Mouse (Mus musculus) neural tube, embryonic 15.5 days (tissue): ENCODE data around the gene Msrb3. TPM values are rescaled to one million over a fixed set of nuclear protein-coding genes. Genes with fewer than 3 reads are reported as not detected.

Experiments used
- ATAC-seq: fragments of 200-750 bp; cut with Nextera tagmentation; 2 replicates; pipeline ENCODE4 v1.8.0; 2017; ENCODE audit warnings: mild to moderate bottlenecking, moderate TSS enrichment, moderate library complexity; ENCODE audit not compliant: low FRiP score
- H3K27ac ChIP-seq: fragments of 300-500 bp; sonication (generic); replicated peaks from 2 replicates; pipeline ENCODE4 v1.5.1; 2015; ENCODE audit warnings: mild to moderate bottlenecking, inconsistent platforms
- H3K27me3 ChIP-seq: fragments of 300-500 bp; sonication (generic); replicated peaks from 2 replicates; pipeline ENCODE4 v1.6.1; 2015; ENCODE audit warnings: inconsistent platforms
- H3K36me3 ChIP-seq: fragments of 300-500 bp; sonication (generic); 2 replicates; pipeline ENCODE4 v1.6.1; 2015; ENCODE audit warnings: inconsistent platforms
- H3K4me1 ChIP-seq: fragments of 300-500 bp; sonication (generic); 2 replicates; pipeline ENCODE4 v1.6.1; 2015; ENCODE audit warnings: inconsistent platforms
- H3K4me2 ChIP-seq: fragments of 300-500 bp; sonication (generic); 2 replicates; pipeline ENCODE4 v1.6.1; 2015; ENCODE audit warnings: inconsistent platforms, mild to moderate bottlenecking, moderate library complexity
- H3K4me3 ChIP-seq: fragments of 300-500 bp; sonication (generic); replicated peaks from 2 replicates; pipeline ENCODE4 v1.5.1; 2015; ENCODE audit warnings: mild to moderate bottlenecking, inconsistent platforms
- H3K9ac ChIP-seq: fragments of 300-500 bp; sonication (generic); replicated peaks from 2 replicates; pipeline ENCODE4 v1.6.1; 2015; ENCODE audit warnings: mild to moderate bottlenecking, inconsistent platforms
- H3K9me3 ChIP-seq: fragments of 300-500 bp; sonication (generic); replicated peaks from 2 replicates; pipeline ENCODE4 v1.6.1; 2016; ENCODE audit warnings: inconsistent platforms
- WGBS: fragments of 180-500 bp; shearing (Covaris S2); methylation state at CpG from one replicate; pipeline ENCODE4 v1.1.7; 2015; ENCODE audit warnings: mixed read lengths; 5-methylcytosine and 5-hydroxymethylcytosine counted together
- polyA plus RNA-seq: library from polyadenylated mRNA; unstranded; fragments of >200 nt; fragmentation: Nextera tagmentation; extraction: Ambion mirVana; gene quantifications from 2 replicates; pipeline ENCODE4 v1.2.1, GENCODE M21; 2015

Gene Msrb3
- polyA plus RNA-seq, 1 experiment from 2014 or later = 1.2 TPM

DNA sequence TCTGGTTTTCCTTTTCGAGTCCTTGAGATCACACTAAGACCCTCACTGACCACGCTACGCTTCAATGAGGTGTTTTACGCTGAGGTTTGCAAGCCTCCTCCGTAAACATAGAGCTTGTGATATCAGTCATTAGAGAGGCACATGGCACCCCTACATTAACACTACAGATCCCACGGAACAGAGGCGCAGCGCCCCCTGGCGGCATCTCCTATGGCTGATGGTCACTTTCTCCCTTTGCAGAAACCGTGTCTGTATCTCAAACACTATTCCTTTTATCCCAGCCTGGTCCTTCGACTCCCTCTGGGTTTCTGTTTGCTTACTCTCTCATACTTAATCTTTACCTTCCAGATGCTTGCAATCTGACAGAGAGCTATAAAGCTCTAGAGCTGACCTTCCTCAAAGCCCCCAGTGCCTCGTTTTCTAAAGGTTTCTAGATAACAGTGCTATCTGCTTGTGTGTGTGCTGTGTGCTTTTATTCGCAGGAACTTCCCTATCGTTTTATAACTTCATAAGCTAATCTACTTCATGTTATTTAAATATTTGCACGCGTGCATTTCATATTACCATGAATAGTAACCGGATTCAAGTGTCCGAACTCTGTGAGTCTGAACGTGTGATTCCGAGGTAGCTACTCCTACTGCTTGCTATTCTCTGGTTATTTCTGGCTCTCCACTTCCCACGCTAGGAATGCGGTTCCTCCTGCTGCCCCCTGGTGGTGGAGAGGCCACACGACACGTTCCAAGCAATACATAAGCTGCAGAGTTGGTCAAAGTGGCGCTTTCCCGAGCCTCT, 23.0 kb downstream of the Msrb3 start:
- Histone ChIP-seq H3K36me3 (no peaks in the 10 kb centered on the region), H3K4me1 (peaks cover 17% of the 10 kb centered on the region), H3K4me2 (peak overlapping the region; percentile 37), H3K4me3 (no peak overlapping the region), H3K27me3 (no peaks in the 10 kb centered on the region), H3K27ac (no peak overlapping the region), H3K9me3 (no peaks in the 10 kb centered on the region), H3K9ac (no peak overlapping the region)
- WGBS = 21% methylated on average over 26 of the region's 26 CpGs
- ATAC-seq = peak; percentile 74; the same call in 1 of the 2 replicates

DNA sequence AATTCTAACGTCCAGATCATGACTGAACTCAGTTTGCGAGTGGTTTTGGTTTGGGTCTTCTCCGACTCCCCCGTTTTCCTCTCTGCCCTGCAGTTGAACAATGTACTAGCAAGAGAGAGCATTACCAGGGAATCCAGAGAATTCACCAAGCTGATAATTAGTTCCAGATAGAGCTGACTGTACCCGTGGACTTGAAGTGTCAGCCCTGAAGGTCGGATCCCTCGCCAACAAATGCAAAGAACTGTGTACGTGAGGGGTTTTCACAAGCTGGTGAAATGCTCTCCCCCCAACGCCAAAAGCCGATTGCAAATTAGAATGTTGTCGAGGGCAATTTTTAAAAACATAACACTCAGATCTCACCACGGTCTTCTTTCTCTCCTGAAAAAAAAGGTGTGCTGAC, 24.6 kb downstream of the Msrb3 start:
- Histone ChIP-seq H3K4me3 (no peak overlapping the region), H3K27ac (no peak overlapping the region), H3K9ac (no peak overlapping the region), H3K4me2 (no peak overlapping the region), H3K9me3 (no peaks in the 10 kb centered on the region), H3K36me3 (no peaks in the 10 kb centered on the region), H3K27me3 (no peaks in the 10 kb centered on the region), H3K4me1 (peaks cover 17% of the 10 kb centered on the region)
- 78% methylated on average over 12 of the region's 12 CpGs for WGBS
- ATAC-seq = no peak

DNA sequence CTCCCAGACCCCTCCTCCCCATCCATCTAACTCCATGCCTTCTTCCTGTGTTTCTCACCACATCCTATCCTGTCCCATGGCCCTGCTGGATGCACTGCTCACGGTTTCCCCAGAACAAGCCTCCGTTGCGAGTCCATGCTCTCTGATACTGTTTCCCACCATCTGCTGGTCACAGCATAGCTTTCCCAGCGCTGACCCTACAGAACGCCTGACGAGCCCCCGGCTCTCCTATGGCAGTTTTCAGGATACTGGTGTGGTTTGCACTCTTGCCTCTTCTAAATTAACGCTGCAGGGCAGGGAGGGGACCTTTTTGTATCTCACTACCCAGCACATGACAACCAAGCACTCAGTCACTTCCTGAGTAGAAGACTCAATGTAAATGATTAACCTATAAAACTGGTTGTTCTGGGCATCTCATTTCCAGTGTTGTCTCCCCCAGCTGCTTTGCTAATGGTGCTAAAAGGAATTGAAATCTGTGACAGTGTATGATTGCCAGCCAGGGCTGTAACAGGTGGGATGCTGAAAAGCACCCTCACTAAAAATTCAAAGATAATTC, 25.2 kb downstream of the Msrb3 start:
- H3K4me2 ChIP-seq = no peak overlapping the region
- H3K36me3 ChIP-seq = no peaks in the 10 kb centered on the region
- WGBS = 81% methylated on average over 8 of the region's 8 CpGs
- H3K9ac ChIP-seq = no peak overlapping the region
- no peaks in the 10 kb centered on the region for H3K27me3 ChIP-seq
- no peak overlapping the region for H3K27ac ChIP-seq
- H3K9me3 ChIP-seq = no peaks in the 10 kb centered on the region
- peaks cover 17% of the 10 kb centered on the region for H3K4me1 ChIP-seq
- ATAC-seq = no peak
- no peak overlapping the region for H3K4me3 ChIP-seq

DNA sequence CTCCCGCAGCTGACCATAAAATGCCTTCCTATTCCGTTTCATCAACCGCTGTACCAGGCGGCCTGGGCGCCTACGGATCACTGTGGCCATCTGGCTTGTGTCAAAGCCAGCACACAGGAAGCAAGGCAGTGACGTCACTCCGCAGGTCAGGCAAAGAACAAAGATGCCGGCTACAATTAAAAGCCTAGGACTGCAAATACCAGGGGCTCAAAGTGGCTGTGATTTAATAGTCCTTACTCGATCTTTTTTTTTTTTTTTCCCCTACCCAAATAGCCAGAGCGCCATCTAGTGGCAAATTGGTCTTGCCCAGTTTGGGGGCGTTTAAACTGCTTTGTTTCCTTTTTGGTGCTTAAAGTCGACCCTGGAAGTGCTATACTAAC, 26.4 kb downstream of the Msrb3 start:
- H3K9ac ChIP-seq = no peak overlapping the region
- peak overlapping the region; percentile 32 for H3K4me3 ChIP-seq
- H3K36me3 ChIP-seq = no peaks in the 10 kb centered on the region
- 5% methylated on average over 13 of the region's 13 CpGs for WGBS
- peak overlapping the region; percentile 62 for H3K4me2 ChIP-seq
- 0 out of 2 replicates have a peak overlapping the region, but pooled peaks have one; percentile 14 for H3K27ac ChIP-seq
- H3K27me3 ChIP-seq = no peaks in the 10 kb centered on the region
- H3K9me3 ChIP-seq = no peaks in the 10 kb centered on the region
- peaks cover 17% of the 10 kb centered on the region for H3K4me1 ChIP-seq
- peak; percentile 83 for ATAC-seq

DNA sequence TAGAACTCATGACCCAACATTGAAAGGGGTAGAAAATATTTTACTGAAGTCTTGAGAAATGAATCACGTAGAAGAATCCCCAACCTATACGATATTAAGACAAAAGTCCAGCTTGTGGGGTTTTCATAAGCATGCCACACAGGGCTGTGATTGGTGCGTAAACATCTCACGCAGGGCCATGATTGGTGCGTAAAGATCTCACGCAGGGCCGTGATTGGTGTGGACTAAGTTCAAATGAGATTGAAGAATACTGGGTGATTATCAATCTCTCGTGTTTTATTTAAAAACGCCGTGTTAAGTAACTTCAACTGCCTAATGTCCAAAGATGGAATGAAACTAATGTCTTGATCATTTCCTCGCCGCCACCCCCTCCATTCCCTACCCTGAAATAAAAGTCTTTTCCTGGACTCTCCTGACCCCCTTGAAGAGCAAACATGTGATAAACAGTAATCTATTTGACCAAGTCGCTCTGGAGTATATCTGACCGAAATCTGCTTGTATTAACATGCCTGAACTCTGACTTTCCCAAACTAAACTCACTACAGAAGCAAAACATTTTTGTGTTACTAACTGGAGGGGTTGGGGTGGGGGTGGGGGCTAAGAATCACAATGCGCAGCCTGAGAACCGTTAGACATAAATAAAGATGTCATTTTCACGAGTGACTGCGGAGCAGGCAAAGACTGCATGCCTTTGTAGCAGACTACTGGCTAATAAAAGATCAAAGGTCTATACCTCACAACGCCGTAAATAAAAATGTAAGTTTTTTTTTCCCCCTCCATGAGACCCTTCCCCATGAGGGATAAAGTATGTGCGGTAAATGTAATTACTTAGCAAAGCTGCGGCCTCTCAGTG, 27.0 kb downstream of the Msrb3 start:
- Histone ChIP-seq H3K36me3 (no peaks in the 10 kb centered on the region), H3K4me1 (peaks cover 17% of the 10 kb centered on the region), H3K4me3 (peak overlapping the region; percentile 32), H3K27me3 (no peaks in the 10 kb centered on the region), H3K27ac (0 out of 2 replicates have a peak overlapping the region, but pooled peaks have one; percentile 14), H3K9ac (no peak overlapping the region), H3K4me2 (peak overlapping the region; percentile 62), H3K9me3 (no peaks in the 10 kb centered on the region)
- peak; percentile 22; the same call in 1 of the 2 replicates for ATAC-seq
- WGBS = 50% methylated on average over 22 of the region's 22 CpGs

DNA sequence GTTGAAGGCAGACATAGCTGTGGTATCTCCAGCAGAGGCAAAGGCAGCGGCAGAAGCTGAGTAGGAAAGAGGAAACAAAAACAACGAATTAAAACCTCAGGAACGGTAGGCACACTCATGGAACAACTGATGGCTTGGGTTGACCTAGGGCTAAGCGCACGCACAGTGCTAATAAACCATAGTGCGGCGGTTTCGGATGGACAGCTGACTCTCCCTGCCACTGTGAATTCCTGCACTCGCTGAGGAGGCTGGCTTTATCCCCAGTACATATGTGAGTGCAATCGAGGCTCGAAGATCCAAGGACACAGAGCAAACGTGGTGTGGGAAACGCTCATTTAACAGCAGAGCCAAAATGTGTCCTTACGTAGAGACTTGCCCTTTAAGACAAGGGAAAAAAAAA, 27.8 kb downstream of the Msrb3 start:
- peaks cover 17% of the 10 kb centered on the region for H3K4me1 ChIP-seq
- H3K4me2 ChIP-seq = no peak overlapping the region
- H3K27me3 ChIP-seq = no peaks in the 10 kb centered on the region
- H3K9me3 ChIP-seq = no peaks in the 10 kb centered on the region
- 83% methylated on average over 14 of the region's 14 CpGs for WGBS
- H3K4me3 ChIP-seq = no peak overlapping the region
- no peak for ATAC-seq
- no peak overlapping the region for H3K27ac ChIP-seq
- H3K36me3 ChIP-seq = no peaks in the 10 kb centered on the region
- H3K9ac ChIP-seq = no peak overlapping the region

DNA sequence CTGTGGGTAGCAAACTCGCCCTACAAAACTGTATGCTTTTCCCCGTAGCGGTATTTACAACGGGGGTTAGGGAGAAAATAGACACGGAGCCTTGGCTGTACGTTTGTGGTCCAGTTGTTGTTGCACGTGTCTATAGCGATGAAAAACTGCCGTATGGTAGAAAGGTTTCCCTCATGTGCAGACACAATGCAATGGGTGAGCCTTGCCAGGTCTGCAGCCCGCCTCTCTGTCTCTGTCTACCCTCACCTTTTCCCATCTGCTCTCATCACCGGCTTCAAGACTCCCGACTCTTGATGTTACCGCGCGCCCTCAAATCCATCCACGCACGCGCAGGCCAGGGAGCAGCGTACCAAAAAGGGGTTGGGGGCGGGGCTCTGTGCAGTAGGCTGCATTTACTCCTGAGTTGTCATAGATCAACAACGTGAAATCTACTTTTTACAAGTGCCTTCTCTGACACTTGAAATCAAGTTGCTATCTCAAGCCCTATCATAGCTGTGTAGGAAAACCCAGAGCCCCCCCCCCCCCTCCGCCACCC, 29.6 kb downstream of the Msrb3 start:
- H3K27ac ChIP-seq = no peak overlapping the region
- no peak overlapping the region for H3K4me3 ChIP-seq
- H3K4me2 ChIP-seq = no peak overlapping the region
- no peak overlapping the region for H3K9ac ChIP-seq
- peaks cover 12% of the 10 kb centered on the region for H3K4me1 ChIP-seq
- no peaks in the 10 kb centered on the region for H3K27me3 ChIP-seq
- H3K36me3 ChIP-seq = no peaks in the 10 kb centered on the region
- 94% methylated on average over 22 of the region's 22 CpGs for WGBS
- no peak for ATAC-seq
- no peaks in the 10 kb centered on the region for H3K9me3 ChIP-seq

DNA sequence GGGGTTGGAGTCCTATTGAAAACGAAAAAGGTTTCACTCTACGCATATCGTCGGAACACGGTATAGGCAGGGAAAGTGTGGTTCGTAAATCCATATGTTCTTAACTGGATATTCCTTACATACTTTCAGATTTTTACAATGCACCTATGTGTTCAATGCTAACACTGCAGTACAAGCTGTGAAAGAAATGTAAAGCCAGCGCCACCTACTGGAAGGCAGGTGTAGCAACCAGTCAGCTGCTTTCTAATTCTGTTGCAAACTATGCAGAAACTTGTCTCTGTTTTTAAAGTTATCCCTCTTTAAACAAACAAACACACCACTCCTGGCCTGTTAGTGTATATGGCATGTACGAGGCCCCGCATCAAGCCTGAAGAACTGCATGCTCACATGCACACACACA, 34.5 kb downstream of the Msrb3 start:
- Histone ChIP-seq H3K27me3 (no peaks in the 10 kb centered on the region), H3K9me3 (no peaks in the 10 kb centered on the region), H3K36me3 (no peaks in the 10 kb centered on the region), H3K9ac (no peak overlapping the region), H3K4me3 (no peak overlapping the region), H3K27ac (no peak overlapping the region), H3K4me2 (no peak overlapping the region), H3K4me1 (no peaks in the 10 kb centered on the region)
- 33% methylated on average over 9 of the region's 9 CpGs for WGBS
- no peak for ATAC-seq

DNA sequence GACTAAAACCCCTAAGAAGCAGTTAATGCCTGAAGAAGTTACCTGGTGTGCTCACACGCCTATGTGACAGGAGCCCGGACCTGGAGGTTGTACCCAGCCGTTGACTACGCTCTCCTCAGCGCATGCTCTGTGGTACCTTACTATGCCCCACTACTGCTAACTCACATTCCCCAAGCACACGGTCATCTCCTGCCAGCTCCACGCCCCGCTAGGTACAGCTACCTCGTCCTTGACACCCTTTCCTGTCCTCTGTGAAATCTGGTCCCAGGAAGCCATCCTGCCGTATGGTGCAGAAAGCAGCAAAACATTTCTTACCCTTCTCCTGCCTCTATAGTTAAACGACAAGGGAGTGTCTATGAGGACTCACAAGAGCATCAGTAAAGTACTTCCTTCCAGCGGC, 37.2 kb downstream of the Msrb3 start:
- Histone ChIP-seq H3K27me3 (no peaks in the 10 kb centered on the region), H3K4me1 (no peaks in the 10 kb centered on the region), H3K9me3 (no peaks in the 10 kb centered on the region), H3K9ac (no peak overlapping the region), H3K36me3 (no peaks in the 10 kb centered on the region), H3K4me3 (no peak overlapping the region), H3K4me2 (no peak overlapping the region), H3K27ac (no peak overlapping the region)
- WGBS = 94% methylated on average over 12 of the region's 12 CpGs
- ATAC-seq = no peak

DNA sequence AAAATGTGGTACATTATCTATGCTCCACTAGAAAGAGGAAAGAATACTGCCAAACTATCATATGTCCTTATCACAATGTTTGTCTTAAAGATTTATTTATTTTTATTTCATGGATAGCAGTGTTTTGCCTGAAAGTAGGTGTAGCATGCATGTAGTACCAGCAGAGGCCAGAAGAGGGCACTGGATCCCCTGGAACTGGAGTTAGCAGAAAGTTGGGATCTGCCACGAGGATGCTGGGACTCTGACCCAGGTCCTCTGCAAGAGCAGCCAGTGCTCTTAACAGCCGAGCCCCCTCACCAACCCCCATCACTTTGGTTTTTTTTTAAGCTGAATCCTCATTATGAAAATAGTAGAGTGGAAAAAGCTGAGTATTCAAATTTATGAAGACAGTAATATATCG, 37.7 kb downstream of the Msrb3 start:
- Histone ChIP-seq H3K9me3 (no peaks in the 10 kb centered on the region), H3K4me2 (no peak overlapping the region), H3K4me1 (no peaks in the 10 kb centered on the region), H3K27me3 (no peaks in the 10 kb centered on the region), H3K9ac (no peak overlapping the region), H3K36me3 (no peaks in the 10 kb centered on the region), H3K27ac (no peak overlapping the region), H3K4me3 (no peak overlapping the region)
- WGBS = 80% methylated on average over 3 of the region's 3 CpGs
- no peak for ATAC-seq

DNA sequence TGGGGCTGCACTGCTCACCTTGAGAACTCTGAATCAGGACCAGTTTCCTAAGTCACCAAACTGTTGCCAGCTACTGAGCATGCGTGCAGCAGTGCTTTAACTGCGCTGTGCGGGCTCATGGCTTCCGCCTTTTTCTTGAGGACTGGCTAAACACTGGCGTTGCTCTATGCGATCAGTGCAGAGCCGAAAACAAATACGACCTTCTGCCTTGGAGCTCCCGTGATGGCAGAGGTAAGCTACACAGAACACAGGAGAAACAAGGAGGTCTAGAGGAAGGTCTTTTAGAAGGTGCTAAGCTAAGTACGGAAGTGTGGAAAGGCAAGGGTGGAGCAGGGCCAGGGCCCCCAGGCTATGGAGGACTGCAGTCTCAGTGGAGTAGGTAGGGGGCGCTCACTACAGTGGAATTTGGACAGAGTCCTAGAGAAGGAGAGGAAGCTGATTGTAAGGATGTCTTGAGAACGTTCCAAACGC, 41.3 kb downstream of the Msrb3 start:
- H3K4me2 ChIP-seq = peak overlapping the region; percentile 43
- 50% methylated on average over 13 of the region's 13 CpGs for WGBS
- no peak overlapping the region for H3K9ac ChIP-seq
- H3K27ac ChIP-seq = no peak overlapping the region
- H3K36me3 ChIP-seq = no peaks in the 10 kb centered on the region
- peak overlapping the region; percentile 15; the same call in 1 of the 2 replicates for H3K4me3 ChIP-seq
- no peaks in the 10 kb centered on the region for H3K27me3 ChIP-seq
- H3K9me3 ChIP-seq = no peaks in the 10 kb centered on the region
- no peaks in the 10 kb centered on the region for H3K4me1 ChIP-seq
- ATAC-seq = no peak
